In the genomic region with DNA sequence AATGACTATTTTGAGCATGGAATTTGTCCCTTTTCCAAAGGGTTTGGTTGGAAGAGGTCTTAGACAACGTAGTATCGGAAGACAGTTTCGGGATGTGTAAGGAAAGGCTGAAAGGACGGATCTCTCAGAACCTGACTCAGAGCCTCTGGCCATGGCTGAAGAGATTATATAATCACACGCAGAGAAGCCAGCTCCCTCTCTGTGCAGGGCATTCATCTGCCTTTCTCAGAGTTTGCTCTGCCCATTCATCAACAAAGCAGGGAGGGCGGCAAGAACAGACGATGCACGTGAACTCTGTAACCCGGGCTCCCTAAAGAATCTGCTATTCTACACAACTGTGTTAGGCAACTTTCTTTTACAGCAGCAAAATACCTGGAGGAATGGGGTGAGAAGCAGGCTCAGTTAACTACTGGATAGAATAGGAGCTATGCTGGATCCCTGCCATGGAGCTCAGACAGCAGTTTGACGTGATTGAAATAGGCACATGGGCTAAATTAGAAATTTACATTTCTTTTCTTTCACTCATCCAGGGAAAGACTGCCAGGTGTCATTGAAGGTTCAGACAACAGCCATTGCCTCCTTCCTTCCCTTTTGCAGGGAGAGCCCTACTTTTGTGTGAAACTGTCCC, we compare ENCODE assay signal across 9 mouse cellular contexts. TPM values are rescaled to one million over a fixed set of nuclear protein-coding genes. Genes with fewer than 3 reads are reported as not detected.
DNase-seq lines count a peak whose midpoint lies in the region; ATAC-seq and TF ChIP-seq lines count a peak whose summit lies in the region.
"Had no signal": no experiment of that assay in that cellular context is flagged by ENCODE, and none has a peak within 500 bp of the region (broad histone marks: within the 10 kb centered on the region; RNA-seq: fewer than 3 reads in every experiment).

No protein-coding gene starts in this region.

- H3K4me1 ChIP-seq in heart, adult 2 months (ENCODE audit: control insufficient read depth, insufficient read depth, low read length) = peaks cover 3% of the 10 kb centered on the region; the same call in 1 of the 2 replicates
- H3K4me1 ChIP-seq in forebrain, embryonic 12.5 days = peaks cover 17% of the 10 kb centered on the region
- H3K4me1 ChIP-seq in liver, postnatal 0 days (ENCODE audit: insufficient read depth) = peaks cover 9% of the 10 kb centered on the region; the same call in 1 of the 2 replicates

- TF ChIP-seq EP300 in heart, adult 2 months (IDR thresholded peaks at IDR 0.05; ENCODE audit: insufficient read depth, low read depth, low read length) = no peak
- TF ChIP-seq EP300 in liver, postnatal 0 days (IDR thresholded peaks at IDR 0.05; ENCODE audit: low read depth) = no peak

- peak overlapping the region; percentile 15; the same call in 1 of the 2 replicates for H3K4me3 ChIP-seq in heart, adult 2 months
- H3K4me3 ChIP-seq in forebrain, embryonic 12.5 days (replicated peaks) = peak overlapping the region; percentile 33
- H3K4me3 ChIP-seq in liver, postnatal 0 days (ENCODE audit: low read depth, low read length) = no peak overlapping the region

- intact Hi-C loops in heart, adult 2 months (cut with DNase I) = no loop called here
- intact Hi-C loops in heart, postnatal 25 days (cut with DNase I) = no loop called here

- H3K27ac ChIP-seq in heart, adult 2 months = peak overlapping the region; percentile 7; the same call in 1 of the 2 replicates
- peak overlapping the region; percentile 88 for H3K27ac ChIP-seq in forebrain, embryonic 12.5 days
- H3K27ac ChIP-seq in liver, postnatal 0 days (ENCODE audit: low read depth) = no peak overlapping the region

- no peak for DNase-seq in heart, adult 2 months
- no peak for DNase-seq in heart, postnatal 25 days (ENCODE audit: low spot score)
- DNase-seq in adrenal gland, postnatal 10 days = peak; percentile 25
- DNase-seq in liver, postnatal 0 days = no peak
- no peak for DNase-seq in urinary bladder, postnatal 25 days (ENCODE audit: low spot score)
- DNase-seq in frontal cortex, adult 2 months (ENCODE audit: extremely low spot score in 1 of 2, low spot score in 1 of 2) = no peak
- no peak for DNase-seq in kidney, adult 8-10 months

- peak overlapping the region; percentile 58 for H3K4me2 ChIP-seq in forebrain, embryonic 12.5 days
- H3K4me2 ChIP-seq in liver, postnatal 0 days (ENCODE audit: low read depth, low read length) = peak overlapping the region; percentile 67

- H3K27me3 ChIP-seq in heart, adult 2 months (ENCODE audit: control insufficient read depth, insufficient read depth, low read length) = no peaks in the 10 kb centered on the region
- no peaks in the 10 kb centered on the region for H3K27me3 ChIP-seq in forebrain, embryonic 12.5 days
- H3K27me3 ChIP-seq in liver, postnatal 0 days (ENCODE audit: insufficient read depth, low read length) = no peaks in the 10 kb centered on the region
- H3K27me3 ChIP-seq: CH12.LX had no signal

- H3K9me3 ChIP-seq in forebrain, embryonic 12.5 days = no peaks in the 10 kb centered on the region
- no peaks in the 10 kb centered on the region for H3K9me3 ChIP-seq in liver, postnatal 0 days (ENCODE audit: low read length)

- 26% methylated on average over 10 of the region's 10 CpGs for WGBS in heart, adult 2 months
- 4% methylated on average over 10 of the region's 10 CpGs for WGBS in forebrain, embryonic 12.5 days
- 59% methylated on average over 10 of the region's 10 CpGs for WGBS in liver, postnatal 0 days (ENCODE audit: insufficient replicate concordance)

- H3K9ac ChIP-seq in heart, adult 2 months (ENCODE audit: low read depth, low read length) = no peak overlapping the region
- H3K9ac ChIP-seq in forebrain, embryonic 12.5 days = peak overlapping the region; percentile 22; the same call in 1 of the 2 replicates
- no peak overlapping the region for H3K9ac ChIP-seq in liver, postnatal 0 days (replicated peaks)

- no peak for TF ChIP-seq POLR2A in heart, adult 2 months (IDR thresholded peaks at IDR 0.05; ENCODE audit: insufficient read depth, low read depth, low read length)

- H3K79me2 ChIP-seq in heart, adult 2 months (replicated peaks; ENCODE audit: control insufficient read depth, insufficient read depth, low read length) = no peaks in the 10 kb centered on the region

- TF ChIP-seq CTCF in heart, adult 2 months (IDR thresholded peaks at IDR 0.05) = no peak
- TF ChIP-seq CTCF in liver, postnatal 0 days (IDR thresholded peaks at IDR 0.05; ENCODE audit: low read depth) = no peak

- no peak; the same call in 1 of the 2 replicates for ATAC-seq in forebrain, embryonic 12.5 days (ENCODE audit: low FRiP score)
- ATAC-seq in liver, postnatal 0 days = no peak

- H3K36me3 ChIP-seq in heart, adult 2 months (ENCODE audit: control insufficient read depth, insufficient read depth, low read length) = no peaks in the 10 kb centered on the region
- H3K36me3 ChIP-seq in forebrain, embryonic 12.5 days (replicated peaks) = no peaks in the 10 kb centered on the region
- H3K36me3 ChIP-seq in liver, postnatal 0 days (replicated peaks; ENCODE audit: insufficient read depth, low read length) = no peaks in the 10 kb centered on the region

RNA-seq across cellular contexts. Expression of gene Mif, which starts 13.6 kb away (rescaled TPM):
- total RNA-seq in heart, adult 2 months (2021) = 100 to 1,000 TPM; 200 to 220 TPM
- 375 and 556 TPM in 2 replicates for polyA plus RNA-seq in heart, adult 2 months (2012; rRNA removed)
- 100 to 1,000 TPM; 202 to 203 TPM for total RNA-seq in heart, postnatal 25 days (2021)
- total RNA-seq in adrenal gland, postnatal 10 days (2021) = 100 to 1,000 TPM; 267 to 281 TPM
- 1,649 and 1,743 TPM in 2 replicates for polyA plus RNA-seq in forebrain, embryonic 12.5 days (2016; fragmentation: Nextera tagmentation; extraction: Ambion mirVana)
- 1,043 and 1,160 TPM in 2 replicates for polyA plus RNA-seq in liver, postnatal 0 days (2015; fragmentation: Nextera tagmentation; extraction: Ambion mirVana)
- polyA plus RNA-seq in frontal cortex, adult 2 months (2012; rRNA removed) = 1,072 and 1,398 TPM in 2 replicates

RNA-seq across cellular contexts. Expression of gene Derl3, which starts 19.6 kb away (rescaled TPM):
- under 1 TPM; 0.50 to 0.65 TPM for total RNA-seq in heart, adult 2 months (2021)
- 1.0 and 1.3 TPM in 2 replicates for polyA plus RNA-seq in heart, adult 2 months (2012; rRNA removed)
- under 1 TPM; 0.26 to 0.78 TPM for total RNA-seq in heart, postnatal 25 days (2021)
- 1 to 10 TPM in 1 of 2 experiments, under 1 TPM in 1; 0.91 to 1.3 TPM for total RNA-seq in adrenal gland, postnatal 10 days (2021)
- 3.1 and 3.3 TPM in 2 replicates for polyA plus RNA-seq in forebrain, embryonic 12.5 days (2016; fragmentation: Nextera tagmentation; extraction: Ambion mirVana)
- polyA plus RNA-seq in liver, postnatal 0 days (2015; fragmentation: Nextera tagmentation; extraction: Ambion mirVana) = 0.52 and 0.95 TPM in 2 replicates
- 5.3 and 6.5 TPM in 2 replicates for polyA plus RNA-seq in frontal cortex, adult 2 months (2012; rRNA removed)

RNA-seq across cellular contexts. Expression of gene Gstt2, which starts 36.4 kb away (rescaled TPM):
- 10 to 100 TPM in 1 of 2 experiments, 1 to 10 TPM in 1; 8.0 to 12.8 TPM for total RNA-seq in heart, adult 2 months (2021)
- 53.4 and 69.1 TPM in 2 replicates for polyA plus RNA-seq in heart, adult 2 months (2012; rRNA removed)
- total RNA-seq in heart, postnatal 25 days (2021) = 10 to 100 TPM in 1 of 2 experiments, 1 to 10 TPM in 1; 9.3 to 10.9 TPM
- total RNA-seq in adrenal gland, postnatal 10 days (2021) = 10 to 100 TPM; 38.2 to 45.8 TPM
- polyA plus RNA-seq in forebrain, embryonic 12.5 days (2016; fragmentation: Nextera tagmentation; extraction: Ambion mirVana) = 4.1 and 7.3 TPM in 2 replicates
- 148 and 175 TPM in 2 replicates for polyA plus RNA-seq in liver, postnatal 0 days (2015; fragmentation: Nextera tagmentation; extraction: Ambion mirVana)
- 17.8 and 20.9 TPM in 2 replicates for polyA plus RNA-seq in frontal cortex, adult 2 months (2012; rRNA removed)

RNA-seq across cellular contexts. Expression of gene Smarcb1, which starts 47.8 kb away (rescaled TPM):
- total RNA-seq in heart, adult 2 months (2021) = 10 to 100 TPM; 21.1 to 23.3 TPM
- 19.6 and 20.0 TPM in 2 replicates for polyA plus RNA-seq in heart, adult 2 months (2012; rRNA removed)
- total RNA-seq in heart, postnatal 25 days (2021) = 10 to 100 TPM; 22.8 to 22.9 TPM
- total RNA-seq in adrenal gland, postnatal 10 days (2021) = 10 to 100 TPM; 70.4 to 73.0 TPM
- 303 and 310 TPM in 2 replicates for polyA plus RNA-seq in forebrain, embryonic 12.5 days (2016; fragmentation: Nextera tagmentation; extraction: Ambion mirVana)
- polyA plus RNA-seq in liver, postnatal 0 days (2015; fragmentation: Nextera tagmentation; extraction: Ambion mirVana) = 35.5 and 36.0 TPM in 2 replicates
- 82.1 and 89.4 TPM in 2 replicates for polyA plus RNA-seq in frontal cortex, adult 2 months (2012; rRNA removed)

RNA-seq across cellular contexts. Expression of gene Gstt4, which starts 51.3 kb away (rescaled TPM):
- total RNA-seq in heart, adult 2 months (2021) = not detected
- polyA plus RNA-seq in heart, adult 2 months (2012; rRNA removed) = 0.29 and 0.44 TPM in 2 replicates
- not detected for total RNA-seq in heart, postnatal 25 days (2021)
- 1 to 10 TPM in 1 of 2 experiments, under 1 TPM in 1; 0.36 to 1.0 TPM for total RNA-seq in adrenal gland, postnatal 10 days (2021)
- polyA plus RNA-seq in forebrain, embryonic 12.5 days (2016; fragmentation: Nextera tagmentation; extraction: Ambion mirVana) = not detected in 2 replicates
- not detected in 2 replicates for polyA plus RNA-seq in liver, postnatal 0 days (2015; fragmentation: Nextera tagmentation; extraction: Ambion mirVana)
- polyA plus RNA-seq in frontal cortex, adult 2 months (2012; rRNA removed) = not detected in 2 replicates
